Mouse (Mus musculus) large intestine, adult 2 months (tissue): ENCODE data around the gene Gm21977. TPM values are rescaled to one million over a fixed set of nuclear protein-coding genes. Genes with fewer than 3 reads are reported as not detected.
"Not testable (repeated sequence)": the region's sequence is repeated elsewhere in the genome, so short reads cannot be mapped to it uniquely, and the experiment has no call there.

Source experiments
- DNase-seq: peaks from one replicate; pipeline ENCODE4 v3.0.0-alpha.2; 2012; ENCODE audit warnings: low read depth, low spot score
- WGBS: fragments of 180-500 bp; shearing (Covaris S2); methylation state at CpG from one replicate; pipeline ENCODE4 v1.1.7; 2018; 5-methylcytosine and 5-hydroxymethylcytosine counted together
- polyA plus RNA-seq: library from polyadenylated mRNA; depleted of rRNA; stranded (reverse); fragments of >200 nt; gene quantifications from 2 replicates; pipeline ENCODE4 v1.2.3, GENCODE M21; 2012; rRNA removed

Gm21977 gene
- not detected in 2 replicates for polyA plus RNA-seq

DNA sequence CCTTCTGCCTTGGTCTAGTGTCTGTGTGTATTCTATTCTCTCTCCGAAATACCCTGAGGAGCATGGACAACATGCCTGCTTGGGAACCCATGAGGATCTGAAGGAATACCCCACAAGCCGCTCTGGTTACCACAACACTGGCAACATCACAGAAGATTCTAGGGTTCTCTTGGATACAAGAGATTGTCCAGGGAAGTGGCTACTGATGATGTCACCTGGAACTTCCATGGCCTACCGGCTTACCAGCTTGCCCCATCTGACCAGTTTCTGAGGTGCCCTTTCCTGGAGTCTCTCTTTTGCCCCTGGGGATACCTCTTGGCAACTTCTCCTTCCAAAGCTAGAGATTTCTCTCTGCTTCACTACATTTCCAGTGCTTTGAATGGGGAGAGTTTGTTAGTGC, at the start of gene Gm21977:
Gm21977 (minus strand) TSS at position 101 of the 400 bp plus-strand sequence.
- DNase-seq, result not testable (repeated sequence)
- WGBS, result no CpG with 5 or more reads among the region's 3 CpGs

Other genes with a start within 250 kb of the Gm21977 start
- gene Gm3633, start 211.6 kb downstream of the Gm21977 start, polyA plus RNA-seq, result not detected in 2 replicates
- not detected in 2 replicates for gene Gm10378, start 197.5 kb downstream of the Gm21977 start, polyA plus RNA-seq
- not detected in 2 replicates for gene Gm3015, start 84.7 kb downstream of the Gm21977 start, polyA plus RNA-seq
- gene Gm10377, start 55.5 kb downstream of the Gm21977 start, polyA plus RNA-seq, result not detected in 2 replicates
- not detected in 2 replicates for gene Gm8082, start 140.1 kb upstream of the Gm21977 start, polyA plus RNA-seq
- gene Gm10376, start 162.2 kb upstream of the Gm21977 start, polyA plus RNA-seq, result not detected in 2 replicates
- not detected in 2 replicates for gene Gm8094, start 223.2 kb upstream of the Gm21977 start, polyA plus RNA-seq
- not detected in 2 replicates for gene Gm8104, start 247.1 kb upstream of the Gm21977 start, polyA plus RNA-seq